15 mouse cellular contexts compared by ENCODE assay signal in genomic region chr17:14230698-14231430, GRCm38 (mm10). TPM values are rescaled to one million over a fixed set of nuclear protein-coding genes. Genes with fewer than 3 reads are reported as not detected.
DNase-seq lines count a peak whose midpoint lies in the region; ATAC-seq lines count a peak whose summit lies in the region.
"Had no signal": no experiment of that assay in that cellular context is flagged by ENCODE, and none has a peak within 500 bp of the region (broad histone marks: within the 10 kb centered on the region; RNA-seq: fewer than 3 reads in every experiment).

No protein-coding gene starts in this region.

- H3K4me1 ChIP-seq in neural tube, embryonic 15.5 days, result peaks cover 10% of the 10 kb centered on the region
- peaks cover 26% of the 10 kb centered on the region for H3K4me1 ChIP-seq in intestine, embryonic 16.5 days (ENCODE audit: control insufficient read depth, insufficient read depth, low read length)
- peaks cover 35% of the 10 kb centered on the region for H3K4me1 ChIP-seq in stomach, embryonic 16.5 days (ENCODE audit: control insufficient read depth, insufficient read depth, low read length)
- H3K4me1 ChIP-seq in forebrain, embryonic 11.5 days (replicated peaks; ENCODE audit: control insufficient read depth, insufficient read depth, low read length), result no peaks in the 10 kb centered on the region

- H3K27me3 ChIP-seq in neural tube, embryonic 15.5 days (replicated peaks), result 0 out of 2 replicates have a peak, but pooled peaks cover 2% of the 10 kb centered on the region
- H3K27me3 ChIP-seq in intestine, embryonic 16.5 days (replicated peaks; ENCODE audit: control insufficient read depth, insufficient read depth, low read length), result no peaks in the 10 kb centered on the region
- H3K27me3 ChIP-seq in stomach, embryonic 16.5 days (ENCODE audit: control insufficient read depth, insufficient read depth, low read length), result no peaks in the 10 kb centered on the region
- no peaks in the 10 kb centered on the region for H3K27me3 ChIP-seq in forebrain, embryonic 11.5 days (ENCODE audit: control insufficient read depth, insufficient read depth, low read length)

- no peaks in the 10 kb centered on the region for H3K9me3 ChIP-seq in neural tube, embryonic 15.5 days (replicated peaks)
- no peaks in the 10 kb centered on the region for H3K9me3 ChIP-seq in intestine, embryonic 16.5 days (ENCODE audit: control insufficient read depth, low read length)
- no peaks in the 10 kb centered on the region for H3K9me3 ChIP-seq in stomach, embryonic 16.5 days (replicated peaks; ENCODE audit: control insufficient read depth, low read length)
- no peaks in the 10 kb centered on the region for H3K9me3 ChIP-seq in forebrain, embryonic 11.5 days (ENCODE audit: control insufficient read depth, low read length)
- H3K9me3 ChIP-seq: heart, embryonic 13.5 days had no signal

- no peaks in the 10 kb centered on the region for H3K36me3 ChIP-seq in neural tube, embryonic 15.5 days
- no peaks in the 10 kb centered on the region for H3K36me3 ChIP-seq in intestine, embryonic 16.5 days (ENCODE audit: control insufficient read depth, insufficient read depth, low read length)
- H3K36me3 ChIP-seq in stomach, embryonic 16.5 days (ENCODE audit: control insufficient read depth, insufficient read depth, low read length), result no peaks in the 10 kb centered on the region
- no peaks in the 10 kb centered on the region for H3K36me3 ChIP-seq in forebrain, embryonic 11.5 days (ENCODE audit: control insufficient read depth, insufficient read depth, low read length)
- H3K36me3 ChIP-seq: heart, embryonic 13.5 days had no signal

- no peak overlapping the region for H3K4me3 ChIP-seq in neural tube, embryonic 15.5 days (replicated peaks)
- H3K4me3 ChIP-seq in intestine, embryonic 16.5 days (ENCODE audit: low read length), result no peak overlapping the region
- H3K4me3 ChIP-seq in stomach, embryonic 16.5 days (replicated peaks; ENCODE audit: low read length), result no peak overlapping the region
- no peak overlapping the region for H3K4me3 ChIP-seq in forebrain, embryonic 11.5 days (ENCODE audit: low read depth, low read length)
- H3K4me3 ChIP-seq: heart, embryonic 13.5 days; layer of hippocampus, adult 2 months had no signal

- H3K27ac ChIP-seq in neural tube, embryonic 15.5 days (replicated peaks), result no peak overlapping the region
- H3K27ac ChIP-seq in intestine, embryonic 16.5 days (ENCODE audit: low read length), result peak overlapping the region; percentile 48
- H3K27ac ChIP-seq in stomach, embryonic 16.5 days (ENCODE audit: low read length), result peak overlapping the region; percentile 81
- H3K27ac ChIP-seq in forebrain, embryonic 11.5 days (ENCODE audit: low read depth, low read length), result no peak overlapping the region
- H3K27ac ChIP-seq: heart, embryonic 13.5 days; layer of hippocampus, adult 2 months had no signal

- WGBS in neural tube, embryonic 15.5 days, result 19% methylated on average over 13 of the region's 13 CpGs
- 23% methylated on average over 13 of the region's 13 CpGs for WGBS in intestine, embryonic 16.5 days
- 10% methylated on average over 13 of the region's 13 CpGs for WGBS in stomach, embryonic 16.5 days
- WGBS in forebrain, embryonic 11.5 days, result 20% methylated on average over 13 of the region's 13 CpGs

- H3K9ac ChIP-seq in neural tube, embryonic 15.5 days (replicated peaks), result no peak overlapping the region
- H3K9ac ChIP-seq in intestine, embryonic 16.5 days (ENCODE audit: low read depth, low read length), result no peak overlapping the region
- H3K9ac ChIP-seq in stomach, embryonic 16.5 days (ENCODE audit: low read length), result no peak overlapping the region
- no peak overlapping the region for H3K9ac ChIP-seq in forebrain, embryonic 11.5 days (ENCODE audit: low read length)
- H3K9ac ChIP-seq: heart, embryonic 13.5 days had no signal

- no peak for ATAC-seq in neural tube, embryonic 15.5 days (ENCODE audit: low FRiP score)
- ATAC-seq in intestine, embryonic 16.5 days, result no peak
- ATAC-seq in stomach, embryonic 16.5 days (ENCODE audit: insufficient read depth, low FRiP score), result peak; percentile 47; the same call in 1 of the 2 replicates
- ATAC-seq in forebrain, embryonic 11.5 days (replicated peaks; ENCODE audit: low FRiP score), result no peak

- no peak overlapping the region for H3K4me2 ChIP-seq in neural tube, embryonic 15.5 days
- no peak overlapping the region for H3K4me2 ChIP-seq in intestine, embryonic 16.5 days (ENCODE audit: low read depth, low read length)
- no peak overlapping the region for H3K4me2 ChIP-seq in stomach, embryonic 16.5 days (ENCODE audit: low read depth, low read length)
- no peak overlapping the region for H3K4me2 ChIP-seq in forebrain, embryonic 11.5 days (ENCODE audit: low read depth, low read length, severe bottlenecking)
- H3K4me2 ChIP-seq: heart, embryonic 13.5 days; liver, embryonic 11.5 days had no signal

- intact Hi-C loops in gastrocnemius, postnatal 14 days (cut with DNase I; ENCODE audit: low total_unique reads), result loop anchor here (10.0 kb wide), 1 partner anchor 674 kb away; no protein-coding TSS in a partner anchor
- intact Hi-C loops in gastrocnemius, postnatal 36 days (cut with DNase I), result loop anchor here (5.0 kb wide), 1 partner anchor 181 kb away; no protein-coding TSS in a partner anchor
- intact Hi-C loops in heart, postnatal 25 days (cut with DNase I), result loop anchor here (5.0 kb wide), 2 partner anchors 56 to 671 kb away; no protein-coding TSS in a partner anchor

- DNase-seq in gastrocnemius, postnatal 14 days, result peak; percentile 20
- no peak for DNase-seq in gastrocnemius, postnatal 36 days
- DNase-seq in neural tube, embryonic 10.5 days (ENCODE audit: extremely low spot score, low spot score), result peak; percentile 46
- DNase-seq in forebrain, embryonic 11.5 days (ENCODE audit: low spot score), result no peak
- DNase-seq in heart, postnatal 25 days (ENCODE audit: low spot score), result no peak
- DNase-seq: B cell, adult 2 months; cerebellum, adult 8-10 months had no signal

RNA-seq across cellular contexts. Expression of gene Dact2, which starts 26.8 kb away (rescaled TPM):
- total RNA-seq in gastrocnemius, postnatal 14 days (2021), result 1 to 10 TPM; 2.2 to 3.6 TPM
- 1 to 10 TPM; 2.0 to 2.7 TPM for total RNA-seq in gastrocnemius, postnatal 36 days (2021)
- 3.7 and 9.1 TPM in 2 replicates for polyA plus RNA-seq in neural tube, embryonic 15.5 days (2015; fragmentation: Nextera tagmentation; extraction: Ambion mirVana)
- polyA plus RNA-seq in intestine, embryonic 16.5 days (2015; fragmentation: Nextera tagmentation; extraction: Ambion mirVana), result 4.5 and 5.1 TPM in 2 replicates
- 2.9 and 3.3 TPM in 2 replicates for polyA plus RNA-seq in stomach, embryonic 16.5 days (2015; fragmentation: Nextera tagmentation; extraction: Ambion mirVana)
- 0.37 and 0.73 TPM in 2 replicates for polyA plus RNA-seq in forebrain, embryonic 11.5 days (2014; fragmentation: Nextera tagmentation; extraction: Ambion mirVana)
- 1 to 10 TPM in 1 of 2 experiments, under 1 TPM in 1; 0.92 to 1.8 TPM for total RNA-seq in heart, postnatal 25 days (2021)
- total RNA-seq: megakaryocyte, adult 5-6 weeks; neutrophil, adult 5-6 weeks had no signal

RNA-seq across cellular contexts. Expression of gene Smoc2, which starts 48.4 kb away (rescaled TPM):
- 10 to 100 TPM; 59.7 to 74.4 TPM for total RNA-seq in gastrocnemius, postnatal 14 days (2021)
- total RNA-seq in gastrocnemius, postnatal 36 days (2021), result 10 to 100 TPM; 64.4 to 76.9 TPM
- 12.8 and 34.6 TPM in 2 replicates for polyA plus RNA-seq in neural tube, embryonic 15.5 days (2015; fragmentation: Nextera tagmentation; extraction: Ambion mirVana)
- polyA plus RNA-seq in intestine, embryonic 16.5 days (2015; fragmentation: Nextera tagmentation; extraction: Ambion mirVana), result 117 and 122 TPM in 2 replicates
- polyA plus RNA-seq in stomach, embryonic 16.5 days (2015; fragmentation: Nextera tagmentation; extraction: Ambion mirVana), result 137 and 139 TPM in 2 replicates
- polyA plus RNA-seq in forebrain, embryonic 11.5 days (2014; fragmentation: Nextera tagmentation; extraction: Ambion mirVana), result 8.2 and 10.3 TPM in 2 replicates
- total RNA-seq in heart, postnatal 25 days (2021), result 10 to 100 TPM; 41.3 to 49.1 TPM
- total RNA-seq: megakaryocyte, adult 5-6 weeks; neutrophil, adult 5-6 weeks had no signal

Comparison
In these comparisons a context has a peak if more than half of its experiments do, and no peak if none do; other contexts are left out.
1. DNase-seq: peak in gastrocnemius, postnatal 14 days (single experiment) and neural tube, embryonic 10.5 days (single experiment); none in gastrocnemius, postnatal 36 days (0 of 2), forebrain, embryonic 11.5 days (single experiment) and heart, postnatal 25 days (single experiment).
2. H3K27ac ChIP-seq: peak in intestine, embryonic 16.5 days (single experiment) and stomach, embryonic 16.5 days (single experiment); none in neural tube, embryonic 15.5 days (single experiment) and forebrain, embryonic 11.5 days (single experiment).